Mouse (Mus musculus) intestine, embryonic 15.5 days (tissue): ENCODE measurements around the gene Slc2a10. TPM values are rescaled to one million over a fixed set of nuclear protein-coding genes. Genes with fewer than 3 reads are reported as not detected.
"Not testable (repeated sequence)": the region's sequence is repeated elsewhere in the genome, so short reads cannot be mapped to it uniquely, and the experiment has no call there.

Experiments
- ATAC-seq: fragments of 200-750 bp; cut with Nextera tagmentation; 2 replicates; pipeline ENCODE4 v1.8.0; 2017; ENCODE audit warnings: moderate TSS enrichment, moderate library complexity
- H3K27ac ChIP-seq: fragments of 300-500 bp; sonication (generic); 2 replicates; pipeline ENCODE4 v1.5.1; 2015; ENCODE audit warnings: mild to moderate bottlenecking, inconsistent platforms
- H3K27me3 ChIP-seq: fragments of 300-500 bp; sonication (generic); replicated peaks from 2 replicates; pipeline ENCODE4 v1.6.1; 2015; ENCODE audit warnings: inconsistent platforms
- H3K36me3 ChIP-seq: fragments of 300-500 bp; sonication (generic); 2 replicates; pipeline ENCODE4 v1.6.1; 2015; ENCODE audit warnings: inconsistent platforms
- H3K4me1 ChIP-seq: fragments of 300-500 bp; sonication (generic); replicated peaks from 2 replicates; pipeline ENCODE4 v1.6.1; 2015; ENCODE audit warnings: inconsistent platforms
- H3K4me2 ChIP-seq: fragments of 300-500 bp; sonication (generic); replicated peaks from 2 replicates; pipeline ENCODE4 v1.6.1; 2015; ENCODE audit warnings: mild to moderate bottlenecking, inconsistent platforms
- H3K4me3 ChIP-seq: fragments of 300-500 bp; sonication (generic); replicated peaks from 2 replicates; pipeline ENCODE4 v1.5.1; 2015; ENCODE audit warnings: inconsistent platforms
- H3K9ac ChIP-seq: fragments of 300-500 bp; sonication (generic); 2 replicates; pipeline ENCODE4 v1.6.1; 2015; ENCODE audit warnings: inconsistent platforms
- H3K9me3 ChIP-seq: fragments of 300-500 bp; sonication (generic); 2 replicates; pipeline ENCODE4 v1.6.1; 2016; ENCODE audit warnings: inconsistent platforms
- WGBS: fragments of 180-500 bp; shearing (Covaris S2); methylation state at CpG from one replicate; pipeline ENCODE4 v1.1.7; 2015; 5-methylcytosine and 5-hydroxymethylcytosine counted together
- polyA plus RNA-seq: library from polyadenylated mRNA; unstranded; fragments of >200 nt; fragmentation: Nextera tagmentation; extraction: Ambion mirVana; gene quantifications from 2 replicates; pipeline ENCODE4 v1.2.1, GENCODE M21; 2015

Slc2a10 gene
- polyA plus RNA-seq, 1 experiment from 2014 or later = 4.7 TPM

DNA sequence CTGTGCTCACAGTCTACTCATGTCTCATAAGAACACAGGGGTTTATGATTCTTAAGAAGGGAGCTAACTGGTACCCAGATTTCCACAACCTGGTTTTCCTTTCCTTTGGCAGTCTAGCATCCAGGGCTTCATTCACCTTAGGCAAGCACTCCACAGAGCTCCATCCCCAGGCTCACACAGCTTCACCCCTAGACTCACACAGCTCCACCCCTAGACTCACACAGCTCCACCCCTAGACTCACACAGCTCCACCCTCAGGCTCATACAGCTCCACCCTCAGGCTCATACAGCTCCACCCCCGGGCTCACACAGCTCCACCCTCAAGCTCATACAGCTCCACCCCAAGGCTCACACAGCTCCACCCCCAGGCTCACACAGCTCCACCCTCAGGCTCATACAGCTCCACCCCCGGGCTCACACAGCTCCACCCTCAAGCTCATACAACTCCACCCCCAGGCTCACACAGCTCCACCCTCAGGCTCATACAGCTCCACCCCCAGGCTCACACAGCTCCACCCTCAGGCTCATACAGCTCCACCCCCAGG, 7.4 kb downstream of the Slc2a10 start:
- not testable (repeated sequence) for H3K9me3 ChIP-seq, H3K27ac ChIP-seq, H3K27me3 ChIP-seq, H3K36me3 ChIP-seq, H3K4me2 ChIP-seq, ATAC-seq, H3K4me3 ChIP-seq, H3K9ac ChIP-seq, H3K4me1 ChIP-seq
- WGBS = 71% methylated on average over 2 of the region's 2 CpGs

- not testable (repeated sequence) for H3K27ac ChIP-seq, H3K9ac ChIP-seq, H3K4me3 ChIP-seq, H3K9me3 ChIP-seq, ATAC-seq, H3K4me1 ChIP-seq, H3K27me3 ChIP-seq, H3K4me2 ChIP-seq, H3K36me3 ChIP-seq
- WGBS = 82% methylated on average over 4 of the region's 4 CpGs
Observed at GRCm38 (mm10) chr2:165511530-165511929, 7.9 kb downstream of the Slc2a10 start.

GRCm38 (mm10) chr2:165512426-165512825, 8.8 kb downstream of the Slc2a10 start:
- H3K27ac ChIP-seq = no peak overlapping the region
- WGBS = 24% methylated on average over 7 of the region's 7 CpGs
- no peaks in the 10 kb centered on the region for H3K9me3 ChIP-seq
- H3K36me3 ChIP-seq = no peaks in the 10 kb centered on the region
- no peak overlapping the region for H3K4me3 ChIP-seq
- peaks cover 6% of the 10 kb centered on the region for H3K4me1 ChIP-seq
- 0 out of 2 replicates have a peak, but pooled peaks have one; percentile 12 for ATAC-seq
- H3K4me2 ChIP-seq = no peak overlapping the region
- H3K9ac ChIP-seq = no peak overlapping the region
- no peaks in the 10 kb centered on the region for H3K27me3 ChIP-seq

GRCm38 (mm10) chr2:165512870-165513600, 9.4 kb downstream of the Slc2a10 start:
- peak; percentile 56; the same call in 1 of the 2 replicates for ATAC-seq
- no peaks in the 10 kb centered on the region for H3K36me3 ChIP-seq
- H3K4me2 ChIP-seq = no peak overlapping the region
- no peaks in the 10 kb centered on the region for H3K9me3 ChIP-seq
- no peak overlapping the region for H3K9ac ChIP-seq
- no peak overlapping the region for H3K4me3 ChIP-seq
- WGBS = 24% methylated on average over 11 of the region's 11 CpGs
- peaks cover 6% of the 10 kb centered on the region for H3K4me1 ChIP-seq
- H3K27me3 ChIP-seq = no peaks in the 10 kb centered on the region
- H3K27ac ChIP-seq = no peak overlapping the region

- Histone ChIP-seq H3K27ac (no peak overlapping the region), H3K27me3 (no peaks in the 10 kb centered on the region), H3K4me2 (no peak overlapping the region), H3K4me1 (peaks cover 6% of the 10 kb centered on the region), H3K36me3 (no peaks in the 10 kb centered on the region), H3K4me3 (no peak overlapping the region), H3K9me3 (no peaks in the 10 kb centered on the region), H3K9ac (no peak overlapping the region)
- ATAC-seq = no peak
- WGBS = 95% methylated on average over 20 of the region's 20 CpGs
Observed at GRCm38 (mm10) chr2:165515178-165515728, 11.7 kb downstream of the Slc2a10 start.

DNA sequence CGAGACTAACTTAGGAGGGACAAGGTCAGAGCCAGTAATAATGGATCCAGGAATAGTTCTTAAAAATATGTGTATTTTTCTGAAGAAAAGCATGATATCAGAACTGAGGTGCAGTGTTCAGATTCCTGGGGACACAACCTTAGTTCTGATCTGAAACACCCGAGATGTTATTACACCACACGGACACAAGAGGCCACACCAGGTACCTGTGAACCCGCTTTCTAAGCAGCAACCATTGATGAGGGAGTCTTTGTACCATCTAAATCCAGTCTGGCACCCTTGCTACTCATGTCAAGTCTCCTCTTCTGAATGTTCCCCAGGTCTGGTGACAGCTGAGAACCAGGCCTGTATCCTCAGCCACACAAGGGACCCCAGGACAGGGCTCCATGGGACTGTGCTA, 22.0 kb downstream of the Slc2a10 start:
- Histone ChIP-seq H3K4me1 (no peaks in the 10 kb centered on the region), H3K27me3 (no peaks in the 10 kb centered on the region), H3K9ac (no peak overlapping the region), H3K9me3 (no peaks in the 10 kb centered on the region), H3K27ac (no peak overlapping the region), H3K36me3 (no peaks in the 10 kb centered on the region), H3K4me2 (no peak overlapping the region), H3K4me3 (no peak overlapping the region)
- WGBS = 48% methylated on average over 4 of the region's 4 CpGs
- ATAC-seq = no peak

DNA sequence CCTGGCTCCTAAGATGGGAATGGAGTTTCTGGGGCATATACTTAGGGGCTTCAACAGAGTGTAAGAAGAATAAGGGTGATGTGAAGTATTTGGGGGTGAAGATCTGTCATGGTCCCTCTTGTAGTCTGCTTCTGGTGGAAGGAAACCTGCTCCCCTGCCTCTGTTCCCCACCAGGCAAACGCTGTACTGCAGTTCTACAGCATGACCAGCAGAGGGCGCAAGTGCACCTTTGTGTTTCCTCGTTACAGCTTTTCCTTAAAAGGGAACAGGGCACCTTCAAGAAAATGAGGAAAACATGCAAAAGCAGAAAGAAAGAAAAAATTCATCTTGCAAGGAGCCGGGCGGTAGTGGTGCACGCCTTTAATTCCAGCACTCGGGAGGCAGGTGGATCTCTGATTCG, 25.5 kb downstream of the Slc2a10 start:
- no peak for ATAC-seq
- 18% methylated on average over 8 of the region's 8 CpGs for WGBS
- no peak overlapping the region for H3K27ac ChIP-seq

DNA sequence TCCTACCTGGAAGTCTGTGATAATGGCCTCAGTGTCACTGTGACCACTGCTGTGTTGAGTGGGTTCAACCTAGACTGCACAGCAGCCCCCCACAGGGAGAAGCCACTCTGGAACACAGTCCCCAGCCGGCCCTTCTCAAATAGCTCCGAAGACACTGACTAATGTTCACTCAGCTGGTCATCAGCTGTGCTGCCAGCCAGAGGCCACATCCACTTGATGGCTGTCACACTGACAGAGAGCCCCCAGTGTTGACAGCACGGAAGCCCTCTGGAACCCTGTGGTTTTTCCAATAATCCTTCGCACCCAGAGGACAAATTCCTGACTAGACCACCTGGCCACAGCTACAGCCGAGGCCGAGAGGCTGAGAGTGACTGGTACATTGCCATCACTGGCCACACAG, 30.2 kb downstream of the Slc2a10 start:
- Histone ChIP-seq H3K4me3 (no peak overlapping the region), H3K27me3 (no peaks in the 10 kb centered on the region), H3K4me1 (no peaks in the 10 kb centered on the region), H3K9me3 (no peaks in the 10 kb centered on the region), H3K4me2 (no peak overlapping the region), H3K27ac (no peak overlapping the region), H3K9ac (no peak overlapping the region), H3K36me3 (no peaks in the 10 kb centered on the region)
- 73% methylated on average over 6 of the region's 6 CpGs for WGBS
- ATAC-seq = no peak

More for the DNA sequence above, 25.5 kb downstream of the Slc2a10 start:
- no peaks in the 10 kb centered on the region for H3K9me3 ChIP-seq
- H3K36me3 ChIP-seq = no peaks in the 10 kb centered on the region
- H3K4me2 ChIP-seq = no peak overlapping the region
- no peaks in the 10 kb centered on the region for H3K27me3 ChIP-seq
- H3K9ac ChIP-seq = no peak overlapping the region
- no peak overlapping the region for H3K4me3 ChIP-seq
- no peaks in the 10 kb centered on the region for H3K4me1 ChIP-seq

DNA sequence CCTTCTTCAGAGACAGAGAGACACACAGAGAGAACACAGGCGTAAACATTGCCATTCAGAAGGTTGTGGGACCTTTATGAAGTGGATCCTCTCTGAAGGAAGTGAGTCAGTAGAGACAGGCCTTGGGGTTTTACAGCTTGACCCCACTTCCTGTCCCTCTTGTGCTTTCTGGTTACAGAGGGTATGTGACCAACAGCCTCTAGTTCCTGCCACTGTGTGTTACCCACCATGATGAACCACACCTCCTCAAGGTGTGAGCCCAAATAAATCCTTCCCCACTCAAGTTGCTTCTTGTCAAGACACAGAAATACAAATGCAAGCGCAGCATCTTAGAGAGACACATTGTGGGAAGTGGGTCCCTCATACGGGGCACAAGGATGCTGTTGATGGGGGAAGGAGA, 37.4 kb downstream of the Slc2a10 start:
- no peak overlapping the region for H3K4me3 ChIP-seq
- H3K36me3 ChIP-seq = no peaks in the 10 kb centered on the region
- no peaks in the 10 kb centered on the region for H3K9me3 ChIP-seq
- no peak overlapping the region for H3K9ac ChIP-seq
- H3K4me1 ChIP-seq = no peaks in the 10 kb centered on the region
- no peak overlapping the region for H3K27ac ChIP-seq
- WGBS = 76% methylated on average over 3 of the region's 3 CpGs
- no peak overlapping the region for H3K4me2 ChIP-seq
- no peak for ATAC-seq
- no peaks in the 10 kb centered on the region for H3K27me3 ChIP-seq

DNA sequence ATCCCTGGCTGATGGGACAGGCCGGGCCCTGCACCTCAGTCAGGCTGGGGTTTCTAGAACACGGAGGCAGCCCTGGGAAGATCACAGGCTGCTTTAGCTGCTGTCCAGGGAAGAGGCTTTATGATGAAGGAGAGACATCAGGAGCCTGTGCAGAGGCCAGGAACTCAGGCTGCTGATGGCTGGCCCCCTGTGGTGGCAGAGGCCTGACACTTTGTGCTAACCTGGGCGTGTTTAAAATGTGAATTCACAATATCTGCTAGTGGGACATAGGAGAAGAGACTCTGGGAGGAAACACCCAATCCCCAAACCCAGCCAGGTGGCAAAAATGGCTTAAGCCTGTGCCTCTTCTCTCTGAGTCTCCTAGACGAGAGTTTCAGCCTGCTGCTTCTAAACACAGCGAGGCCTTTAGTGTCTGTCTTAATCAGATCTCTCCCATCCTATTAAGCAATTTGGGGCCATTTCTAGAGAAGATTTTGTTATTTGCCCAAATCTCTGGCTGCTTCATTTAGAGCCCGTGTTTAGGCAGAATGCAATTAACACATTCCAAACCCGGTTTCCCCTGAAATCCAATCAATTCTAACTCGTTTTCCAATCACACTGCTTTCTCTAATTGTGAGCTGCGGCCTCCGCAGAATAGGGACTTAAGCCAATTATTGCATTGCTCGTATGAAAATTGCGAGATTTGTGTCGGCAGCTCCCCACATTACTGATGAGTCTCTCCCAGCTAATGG, 39.5 kb downstream of the Slc2a10 start:
- WGBS = 62% methylated on average over 13 of the region's 13 CpGs
- no peak overlapping the region for H3K4me3 ChIP-seq
- no peaks in the 10 kb centered on the region for H3K36me3 ChIP-seq
- H3K4me2 ChIP-seq = no peak overlapping the region
- no peaks in the 10 kb centered on the region for H3K27me3 ChIP-seq
- no peak overlapping the region for H3K9ac ChIP-seq
- no peak for ATAC-seq
- H3K27ac ChIP-seq = no peak overlapping the region
- no peaks in the 10 kb centered on the region for H3K9me3 ChIP-seq
- no peaks in the 10 kb centered on the region for H3K4me1 ChIP-seq

- H3K9me3 ChIP-seq = no peaks in the 10 kb centered on the region
- no peak overlapping the region for H3K4me2 ChIP-seq
- WGBS = 86% methylated on average over 10 of the region's 10 CpGs
- no peaks in the 10 kb centered on the region for H3K36me3 ChIP-seq
- H3K27ac ChIP-seq = no peak overlapping the region
- no peak for ATAC-seq
- no peak overlapping the region for H3K4me3 ChIP-seq
- H3K27me3 ChIP-seq = no peaks in the 10 kb centered on the region
- no peak overlapping the region for H3K9ac ChIP-seq
- H3K4me1 ChIP-seq = no peaks in the 10 kb centered on the region
Observed at GRCm38 (mm10) chr2:165543670-165544016, 40.1 kb downstream of the Slc2a10 start.

- WGBS = 90% methylated on average over 2 of the region's 2 CpGs
- Histone ChIP-seq H3K9ac (no peak overlapping the region), H3K27ac (no peak overlapping the region), H3K4me1 (no peaks in the 10 kb centered on the region), H3K4me2 (no peak overlapping the region), H3K9me3 (no peaks in the 10 kb centered on the region), H3K27me3 (no peaks in the 10 kb centered on the region), H3K4me3 (no peak overlapping the region), H3K36me3 (no peaks in the 10 kb centered on the region)
- no peak for ATAC-seq
Observed at GRCm38 (mm10) chr2:165545687-165546086, 42.1 kb downstream of the Slc2a10 start.
